Mouse (Mus musculus) WW6 (cell line): ENCODE results near the gene Sfi1.
"Not testable (repeated sequence)": the region's sequence is repeated elsewhere in the genome, so short reads cannot be mapped to it uniquely, and the experiment has no call there.

Experiments
- DNase-seq: peaks from one replicate; pipeline ENCODE4 v3.0.0-alpha.2; 2013; ENCODE audit warnings: low read depth, low spot score

The Sfi1 gene

GRCm38 (mm10) chr11:3173425-3174318 lies 19.6 kb downstream of the Sfi1 start:
- not testable (repeated sequence) for DNase-seq

- DNase-seq, result not testable (repeated sequence)
Measured at GRCm38 (mm10) chr11:3172526-3172925, 20.7 kb downstream of the Sfi1 start.

GRCm38 (mm10) chr11:3171931-3172330 lies 21.3 kb downstream of the Sfi1 start:
- not testable (repeated sequence) for DNase-seq

- not testable (repeated sequence) for DNase-seq
Measured at GRCm38 (mm10) chr11:3169042-3169441, 24.2 kb downstream of the Sfi1 start.

GRCm38 (mm10) chr11:3167571-3168001 lies 25.7 kb downstream of the Sfi1 start:
- not testable (repeated sequence) for DNase-seq

GRCm38 (mm10) chr11:3167129-3167528 lies 26.1 kb downstream of the Sfi1 start:
- not testable (repeated sequence) for DNase-seq

GRCm38 (mm10) chr11:3166321-3166720 lies 26.9 kb downstream of the Sfi1 start:
- DNase-seq, result not testable (repeated sequence)

- DNase-seq, result not testable (repeated sequence)
Measured at GRCm38 (mm10) chr11:3165210-3165782, 28.0 kb downstream of the Sfi1 start.

GRCm38 (mm10) chr11:3163661-3164060 lies 29.6 kb downstream of the Sfi1 start:
- not testable (repeated sequence) for DNase-seq

- DNase-seq, result not testable (repeated sequence)
Measured at GRCm38 (mm10) chr11:3163122-3163521, 30.1 kb downstream of the Sfi1 start.

- DNase-seq, result not testable (repeated sequence)
Measured at GRCm38 (mm10) chr11:3162236-3162897, 30.9 kb downstream of the Sfi1 start.

- DNase-seq, result not testable (repeated sequence)
Measured at GRCm38 (mm10) chr11:3161370-3161769, 31.9 kb downstream of the Sfi1 start.

GRCm38 (mm10) chr11:3158800-3159199 lies 34.5 kb downstream of the Sfi1 start:
- not testable (repeated sequence) for DNase-seq

- DNase-seq, result not testable (repeated sequence)
Measured at GRCm38 (mm10) chr11:3157996-3158395, 35.3 kb downstream of the Sfi1 start.

GRCm38 (mm10) chr11:3156991-3157390 lies 36.3 kb downstream of the Sfi1 start:
- not testable (repeated sequence) for DNase-seq

- not testable (repeated sequence) for DNase-seq
Measured at GRCm38 (mm10) chr11:3153666-3154397, 39.4 kb downstream of the Sfi1 start.

GRCm38 (mm10) chr11:3151358-3151757 lies 41.9 kb downstream of the Sfi1 start:
- DNase-seq, result not testable (repeated sequence)

GRCm38 (mm10) chr11:3150677-3151003 lies 42.6 kb downstream of the Sfi1 start:
- not testable (repeated sequence) for DNase-seq

GRCm38 (mm10) chr11:3150003-3150676 lies 43.1 kb downstream of the Sfi1 start:
- not testable (repeated sequence) for DNase-seq

- not testable (repeated sequence) for DNase-seq
Measured at GRCm38 (mm10) chr11:3149471-3149870, 43.8 kb downstream of the Sfi1 start.

- DNase-seq, result not testable (repeated sequence)
Measured at GRCm38 (mm10) chr11:3146806-3147205, 46.5 kb downstream of the Sfi1 start.
